Mouse (Mus musculus): ENCODE results near the gene Slc5a5. TPM values are rescaled to one million over a fixed set of nuclear protein-coding genes. Genes with fewer than 3 reads are reported as not detected.

Gene Slc5a5
- polyA plus RNA-seq, 1 experiment from 2014 or later: not detected

DNA sequence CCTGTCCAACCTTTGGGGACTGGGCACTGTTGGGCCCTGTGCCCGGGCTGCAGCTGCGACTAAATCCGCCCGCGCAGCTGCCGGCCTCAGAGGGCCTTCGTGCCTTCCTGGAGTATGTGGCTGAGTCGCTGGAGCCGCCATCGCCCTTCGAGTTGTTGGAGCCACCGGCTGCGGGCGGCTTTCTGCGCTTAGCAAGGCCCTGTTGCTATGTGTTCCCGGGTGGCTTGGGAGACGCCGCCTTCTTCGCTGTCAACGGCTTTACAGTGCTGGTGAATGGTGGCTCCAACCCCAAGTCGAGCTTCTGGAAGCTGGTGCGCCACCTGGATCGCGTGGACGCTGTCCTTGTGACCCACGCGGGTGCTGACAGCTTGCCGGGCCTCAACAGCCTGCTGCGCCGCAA, 20.4 kb upstream of the Slc5a5 start:
- Histone ChIP-seq H3K79me2 (ENCODE audit: inconsistent target) (peaks cover 96% of the 10 kb centered on the region), H3K36me3 (ENCODE audit: inconsistent target) (peaks cover 39% of the 10 kb centered on the region), H3K27ac (no peak overlapping the region), H3K4me3 (ENCODE audit: inconsistent target) (no peak overlapping the region)
- 96% methylated on average over 30 of the region's 30 CpGs for WGBS (ENCODE audit: missing documents)

DNA sequence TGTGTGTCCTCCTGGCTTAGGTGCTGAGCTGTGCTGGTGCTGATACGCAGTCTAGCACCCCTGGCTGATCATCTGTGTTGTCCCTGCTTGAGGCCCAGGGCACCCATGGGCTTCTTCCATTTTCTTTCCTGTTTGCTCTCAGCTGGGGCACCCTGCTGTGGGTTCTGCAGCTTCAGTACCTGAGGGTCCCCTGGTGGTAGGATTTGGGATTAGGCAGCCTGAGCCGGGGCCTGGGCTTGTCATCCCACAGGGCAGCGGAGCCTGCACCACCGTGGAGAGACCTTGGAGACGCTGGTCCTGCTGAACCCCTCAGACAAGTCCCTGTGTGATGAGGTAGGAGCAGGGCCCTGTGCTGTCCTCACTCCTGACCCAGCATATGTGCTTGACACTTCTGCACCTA, 19.0 kb upstream of the Slc5a5 start:
- WGBS (ENCODE audit: missing documents): 90% methylated on average over 5 of the region's 5 CpGs
- Histone ChIP-seq H3K4me3 (ENCODE audit: inconsistent target) (no peak overlapping the region), H3K27ac (peak overlapping the region; percentile 82), H3K79me2 (ENCODE audit: inconsistent target) (peaks cover 96% of the 10 kb centered on the region), H3K36me3 (ENCODE audit: inconsistent target) (peaks cover 25% of the 10 kb centered on the region; the same call in 1 of the 2 replicates)

DNA sequence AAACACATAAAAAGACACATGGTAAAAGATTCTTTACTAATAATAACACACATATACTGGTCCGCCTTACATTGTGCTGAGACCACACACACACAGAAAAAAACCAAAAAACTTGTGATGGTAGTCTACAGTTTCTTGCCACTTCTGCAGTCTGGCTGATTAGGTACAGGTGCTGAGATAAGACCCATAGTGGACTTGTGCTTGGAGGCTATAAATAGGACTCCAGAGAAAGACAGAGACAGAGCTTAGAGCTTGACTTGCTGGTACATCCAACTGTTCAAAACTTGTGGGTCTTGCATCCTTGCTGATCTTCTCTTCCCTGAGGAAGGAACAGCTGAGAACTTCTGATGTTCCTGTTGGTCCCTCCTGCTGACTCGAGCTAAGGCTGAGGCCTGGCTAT, 15.0 kb upstream of the Slc5a5 start:
- 90% methylated on average over 2 of the region's 2 CpGs for WGBS (ENCODE audit: missing documents)
- peaks cover 66% of the 10 kb centered on the region for H3K79me2 ChIP-seq (ENCODE audit: inconsistent target)
- peaks cover 7% of the 10 kb centered on the region; the same call in 1 of the 2 replicates for H3K36me3 ChIP-seq (ENCODE audit: inconsistent target)
- H3K27ac ChIP-seq: no peak overlapping the region
- no peak overlapping the region for H3K4me3 ChIP-seq (ENCODE audit: inconsistent target)

DNA sequence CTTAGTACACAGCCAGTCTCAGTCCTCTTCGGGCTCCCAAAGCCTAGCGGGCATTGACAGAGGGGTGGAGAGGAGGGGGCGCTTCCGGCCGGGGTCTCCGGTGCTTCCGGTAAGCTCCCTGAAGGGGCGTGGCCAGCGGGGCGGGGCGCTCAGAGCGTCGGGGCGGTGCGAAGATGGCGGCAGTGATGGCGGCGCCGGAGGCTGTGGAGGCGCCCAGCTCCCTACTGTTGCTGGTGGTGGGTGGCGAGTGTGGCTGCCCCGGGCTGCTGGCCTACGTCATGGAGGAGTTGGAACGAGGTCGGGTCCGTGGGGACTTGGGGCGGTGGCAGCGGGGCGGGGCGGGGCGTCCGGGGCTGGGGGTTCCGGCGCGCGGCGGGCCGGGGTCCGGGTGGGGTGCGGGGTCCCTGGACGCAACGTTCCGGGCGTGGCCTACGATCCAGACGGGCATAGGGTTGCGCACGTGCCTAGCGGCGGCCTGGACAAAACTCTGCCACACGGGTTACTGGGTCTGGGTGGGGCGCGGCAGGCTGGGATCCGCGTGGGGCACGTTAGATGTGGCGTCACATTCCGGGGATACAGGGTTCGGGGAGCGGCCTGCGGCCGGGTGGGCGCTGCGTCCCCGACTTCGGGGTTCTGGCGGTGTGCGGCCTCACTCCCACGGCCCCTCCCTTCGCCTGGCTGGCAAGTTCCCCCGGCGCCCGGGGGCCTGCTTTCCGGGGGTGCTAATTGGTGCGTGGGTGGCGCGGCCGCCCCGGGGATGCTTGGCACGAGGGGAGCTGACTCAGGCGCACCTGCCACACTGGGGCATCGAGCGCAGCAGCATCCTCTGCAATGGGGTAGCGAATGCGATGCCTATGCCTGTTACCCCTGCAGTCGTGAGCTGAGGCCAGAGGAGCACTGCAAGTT, 13.5 kb upstream of the Slc5a5 start, which contains the start of gene Map1s:
Gene Map1s, plus strand, starts transcription at position 102 of the 906 bp plus-strand sequence.
- under 1% methylated on average over 81 of the region's 86 CpGs for WGBS (ENCODE audit: missing documents)
- Histone ChIP-seq H3K4me3 (ENCODE audit: inconsistent target) (peak within 1 kb of the TSS; percentile 46), H3K79me2 (ENCODE audit: inconsistent target) (peaks cover 51% of the 10 kb centered on the region), H3K27ac (peak within 1 kb of the TSS; percentile 94), H3K36me3 (ENCODE audit: inconsistent target) (no peaks in the 10 kb centered on the region)

DNA sequence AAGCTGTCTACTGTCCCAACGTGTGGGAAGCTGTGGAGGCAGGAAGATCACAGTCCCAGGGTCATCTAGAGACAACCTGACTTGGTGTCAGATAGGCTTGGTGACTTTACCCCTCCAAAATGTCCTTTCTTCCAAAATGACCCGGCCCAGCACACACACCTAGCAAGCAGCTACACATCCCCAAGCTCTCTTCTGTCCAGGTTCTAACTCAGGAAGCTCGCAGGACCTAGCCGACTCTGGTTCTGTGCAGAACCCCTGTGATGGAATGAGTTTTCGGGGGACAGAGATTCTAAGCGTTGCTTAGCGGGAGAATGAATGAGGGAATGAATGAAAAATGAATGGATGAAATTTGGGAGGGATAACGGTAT, 12.9 kb upstream of the Slc5a5 start:
- H3K4me3 ChIP-seq (ENCODE audit: inconsistent target): peak overlapping the region; percentile 46
- H3K27ac ChIP-seq: peak overlapping the region; percentile 94
- no peaks in the 10 kb centered on the region for H3K36me3 ChIP-seq (ENCODE audit: inconsistent target)
- H3K79me2 ChIP-seq (ENCODE audit: inconsistent target): peaks cover 45% of the 10 kb centered on the region
- 5% methylated on average over 8 of the region's 8 CpGs for WGBS (ENCODE audit: missing documents)

DNA sequence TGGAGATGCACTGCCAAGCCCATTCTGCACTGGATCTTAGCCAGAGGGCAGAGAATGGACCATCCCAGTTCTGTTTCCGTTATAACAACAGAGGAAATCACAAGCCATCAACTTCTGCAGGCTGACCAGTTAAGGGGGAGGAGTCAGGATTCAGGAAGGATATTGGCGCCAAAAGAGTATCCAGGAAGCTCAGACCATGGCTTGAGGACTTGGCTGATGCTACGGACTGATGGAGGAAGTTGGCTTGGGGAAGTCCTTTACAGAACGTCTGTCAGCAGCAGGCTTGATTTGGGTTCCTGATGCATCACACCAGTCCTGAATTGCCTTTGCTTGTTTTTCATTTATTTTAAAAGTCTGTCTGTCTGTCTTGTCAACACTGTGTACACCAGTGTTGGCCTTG, 12.0 kb upstream of the Slc5a5 start:
- H3K79me2 ChIP-seq (ENCODE audit: inconsistent target): peaks cover 39% of the 10 kb centered on the region
- H3K4me3 ChIP-seq (ENCODE audit: inconsistent target): no peak overlapping the region
- H3K27ac ChIP-seq: peak overlapping the region; percentile 94
- H3K36me3 ChIP-seq (ENCODE audit: inconsistent target): no peaks in the 10 kb centered on the region
- 2% methylated on average over 4 of the region's 4 CpGs for WGBS (ENCODE audit: missing documents)

DNA sequence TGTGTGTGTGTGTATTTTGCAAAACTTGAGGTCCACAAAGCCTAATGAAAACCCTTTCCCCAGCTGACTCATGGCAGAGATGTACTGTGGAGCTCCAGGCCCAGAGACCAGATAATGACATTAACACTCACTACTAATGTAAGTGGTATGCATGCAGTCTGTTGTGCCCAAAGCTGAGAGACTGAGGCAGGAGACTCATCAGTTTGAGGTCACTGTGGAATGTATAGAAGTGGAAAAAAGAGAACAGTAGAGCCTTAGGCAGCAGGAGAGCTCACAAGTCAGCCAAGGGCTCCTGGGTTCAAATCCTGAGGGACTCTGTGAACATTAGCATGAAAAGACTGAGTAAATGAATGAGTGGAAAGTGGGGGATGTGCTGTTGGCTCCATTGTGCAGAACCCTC, 11.0 kb upstream of the Slc5a5 start:
- Histone ChIP-seq H3K36me3 (ENCODE audit: inconsistent target) (no peaks in the 10 kb centered on the region), H3K27ac (peak overlapping the region; percentile 94), H3K79me2 (ENCODE audit: inconsistent target) (peaks cover 30% of the 10 kb centered on the region), H3K4me3 (ENCODE audit: inconsistent target) (no peak overlapping the region)

DNA sequence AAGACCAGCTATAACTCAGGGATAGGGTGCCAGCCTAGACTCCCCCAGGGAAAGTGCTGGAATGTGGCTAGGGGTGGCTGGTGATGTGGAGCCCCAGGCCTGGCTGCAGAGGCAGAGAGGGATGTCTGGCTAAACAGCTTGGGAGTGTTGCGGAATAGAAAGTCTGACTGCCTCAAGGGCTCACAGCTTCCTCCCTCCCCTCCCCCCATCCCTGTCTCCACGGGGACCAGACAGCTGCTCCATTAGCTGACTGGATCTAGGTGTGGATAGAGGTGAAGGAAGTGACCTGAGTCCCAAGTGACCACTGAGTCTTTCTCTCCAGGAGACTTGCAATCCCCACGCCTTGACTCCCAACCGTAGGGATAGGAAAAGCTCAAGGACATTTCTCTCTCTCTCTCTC, 10.6 kb upstream of the Slc5a5 start:
- peak overlapping the region; percentile 94; the same call in 1 of the 2 replicates for H3K27ac ChIP-seq
- WGBS (ENCODE audit: missing documents): 60% methylated on average over 4 of the region's 4 CpGs

DNA sequence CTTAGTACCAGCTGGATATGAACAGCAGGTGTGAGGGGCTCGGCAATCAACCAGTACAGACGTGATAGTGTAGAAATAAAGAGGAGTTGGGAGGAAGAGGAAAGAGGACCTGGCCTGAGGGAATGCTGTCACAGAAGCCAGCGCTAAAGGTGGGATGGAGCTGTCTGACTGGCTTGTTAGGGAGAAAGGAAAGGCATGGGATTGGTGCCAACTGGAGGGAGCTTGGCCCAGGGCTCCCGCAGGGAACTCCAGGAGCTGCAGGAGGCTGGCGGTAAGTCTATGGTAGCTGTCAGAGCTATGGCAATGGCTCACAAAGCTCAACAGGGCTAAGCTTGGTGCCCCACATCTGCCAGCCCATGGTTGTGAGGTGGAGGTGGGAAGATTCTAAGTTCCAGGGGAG, 9.7 kb upstream of the Slc5a5 start:
- H3K4me3 ChIP-seq (ENCODE audit: inconsistent target): no peak overlapping the region
- 80% methylated on average over 5 of the region's 5 CpGs for WGBS (ENCODE audit: missing documents)
- H3K79me2 ChIP-seq (ENCODE audit: inconsistent target): peaks cover 16% of the 10 kb centered on the region
- H3K27ac ChIP-seq: no peak overlapping the region
- H3K36me3 ChIP-seq (ENCODE audit: inconsistent target): no peaks in the 10 kb centered on the region

More for the DNA sequence above, 10.6 kb upstream of the Slc5a5 start:
- H3K36me3 ChIP-seq (ENCODE audit: inconsistent target): no peaks in the 10 kb centered on the region
- H3K79me2 ChIP-seq (ENCODE audit: inconsistent target): peaks cover 25% of the 10 kb centered on the region
- H3K4me3 ChIP-seq (ENCODE audit: inconsistent target): no peak overlapping the region

DNA sequence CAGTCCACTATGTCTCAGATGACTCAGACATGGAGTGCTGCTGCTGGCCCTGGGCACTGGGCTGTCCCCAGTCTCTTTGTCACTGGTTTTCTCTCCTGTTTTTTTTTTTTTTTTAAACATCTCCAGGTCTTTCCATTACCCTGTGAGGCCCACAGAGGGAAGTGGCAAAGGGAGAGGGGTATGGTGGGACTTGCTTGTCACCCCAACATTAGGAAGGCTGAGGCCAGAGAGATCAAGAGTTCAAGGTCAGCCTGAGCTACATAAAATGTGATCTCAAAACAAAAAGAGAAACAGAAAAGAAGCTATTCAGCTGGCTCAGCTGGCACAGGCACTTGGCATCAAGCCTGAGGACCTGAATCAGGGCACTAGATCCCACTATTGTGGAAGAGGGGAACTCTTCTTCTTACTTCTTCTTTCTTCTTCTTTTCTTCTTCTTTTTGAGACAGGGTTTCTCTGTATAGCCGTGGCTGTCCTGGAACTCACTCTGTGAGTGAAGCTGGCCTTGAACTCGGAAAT, 8.4 kb upstream of the Slc5a5 start:
- WGBS (ENCODE audit: missing documents): 62% methylated on average over 2 of the region's 2 CpGs
- no peaks in the 10 kb centered on the region for H3K36me3 ChIP-seq (ENCODE audit: inconsistent target)
- H3K4me3 ChIP-seq (ENCODE audit: inconsistent target): no peak overlapping the region
- H3K27ac ChIP-seq: peak overlapping the region; percentile 36
- peaks cover 16% of the 10 kb centered on the region for H3K79me2 ChIP-seq (ENCODE audit: inconsistent target)

DNA sequence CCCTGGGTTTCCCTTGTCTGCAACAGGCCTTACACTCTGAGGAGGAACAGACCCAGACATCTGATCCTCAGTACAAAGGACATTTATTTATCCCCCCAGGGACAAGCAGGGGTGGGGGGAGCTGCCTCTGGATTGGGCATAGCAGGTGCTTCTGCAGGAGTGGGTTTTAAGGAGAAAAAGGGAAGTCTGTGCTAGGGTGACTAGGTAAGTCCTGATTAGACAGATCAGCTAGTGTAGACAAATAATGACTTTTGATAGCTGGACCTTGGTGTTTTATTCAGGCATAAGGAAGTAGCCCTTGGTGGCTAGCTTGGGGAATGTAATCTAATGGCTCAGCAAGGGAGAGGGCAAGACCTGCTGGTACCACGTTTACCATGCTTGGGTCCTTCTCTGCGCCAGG, 6.7 kb upstream of the Slc5a5 start:
- Histone ChIP-seq H3K36me3 (ENCODE audit: inconsistent target) (peaks cover 15% of the 10 kb centered on the region), H3K27ac (no peak overlapping the region), H3K79me2 (ENCODE audit: inconsistent target) (peaks cover 15% of the 10 kb centered on the region), H3K4me3 (ENCODE audit: inconsistent target) (no peak overlapping the region)
- WGBS (ENCODE audit: missing documents): 88% methylated on average over 2 of the region's 2 CpGs

DNA sequence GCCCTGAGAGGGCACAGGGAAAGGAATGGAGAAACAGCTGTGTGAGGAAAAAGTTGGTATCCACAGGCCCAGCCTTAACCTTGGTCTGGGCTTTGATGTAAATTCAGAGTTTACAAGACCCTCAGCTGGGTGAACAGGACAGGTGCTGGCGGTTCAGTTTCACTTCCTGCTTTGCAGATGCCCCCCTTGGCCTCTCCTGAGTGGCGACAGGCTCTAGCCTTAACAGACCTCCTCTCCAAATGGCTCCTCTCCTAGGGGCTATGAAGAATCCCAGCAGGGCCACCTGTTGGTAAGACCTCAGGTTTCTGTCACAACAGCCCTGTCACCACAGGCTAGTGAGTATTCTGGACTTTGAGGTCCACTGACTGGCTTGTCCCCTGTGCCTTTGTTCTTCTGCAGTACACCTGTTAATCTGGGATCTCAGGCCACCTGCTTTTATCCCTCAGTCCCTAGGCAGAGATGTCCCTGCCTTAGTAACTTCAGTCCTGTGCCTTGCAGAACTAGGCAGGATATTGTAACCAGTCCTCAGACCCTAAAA, 6.2 kb upstream of the Slc5a5 start:
- no peak overlapping the region for H3K27ac ChIP-seq
- H3K36me3 ChIP-seq (ENCODE audit: inconsistent target): peaks cover 20% of the 10 kb centered on the region
- peaks cover 15% of the 10 kb centered on the region for H3K79me2 ChIP-seq (ENCODE audit: inconsistent target)
- no peak overlapping the region for H3K4me3 ChIP-seq (ENCODE audit: inconsistent target)
- 44% methylated on average over 2 of the region's 2 CpGs for WGBS (ENCODE audit: missing documents)

DNA sequence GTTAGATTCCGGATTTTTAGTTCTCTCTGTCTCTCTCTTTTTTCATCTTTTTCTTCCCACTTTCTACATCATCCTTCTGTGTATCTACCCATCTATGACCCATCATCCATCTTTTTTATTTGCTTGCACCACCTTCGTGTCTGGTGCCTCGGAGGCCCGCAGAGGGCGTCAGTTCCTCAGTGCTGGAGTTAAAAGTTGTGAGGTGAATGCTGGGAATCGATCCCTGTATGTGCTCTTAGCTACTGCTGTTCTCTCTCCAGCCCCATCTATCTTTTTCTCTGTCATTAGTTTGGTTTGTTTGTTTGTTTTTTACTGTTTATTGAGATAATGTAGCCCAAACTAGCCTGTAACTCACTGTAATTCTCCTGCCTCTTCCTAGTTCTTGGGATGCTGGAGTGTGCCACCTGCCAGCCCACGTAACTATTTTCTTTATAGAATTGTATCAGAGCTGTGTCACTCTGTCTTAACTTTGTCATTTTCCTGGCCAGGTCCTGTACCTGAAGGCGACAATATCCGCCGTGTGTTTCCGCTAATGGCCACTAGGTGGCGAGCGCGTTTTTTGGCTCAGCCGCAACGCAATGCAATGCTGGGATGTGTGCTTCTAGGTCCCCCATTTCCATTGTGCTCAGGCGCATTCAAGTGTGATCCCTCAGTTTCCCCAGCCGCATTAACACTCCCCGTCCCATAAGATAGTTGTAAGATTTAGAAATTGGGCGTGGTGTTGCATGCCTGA, 5.3 kb upstream of the Slc5a5 start:
- peaks cover 15% of the 10 kb centered on the region for H3K79me2 ChIP-seq (ENCODE audit: inconsistent target)
- under 1% methylated on average over 20 of the region's 20 CpGs for WGBS (ENCODE audit: missing documents)
- H3K4me3 ChIP-seq (ENCODE audit: inconsistent target): peak overlapping the region; percentile 90
- H3K36me3 ChIP-seq (ENCODE audit: inconsistent target): peaks cover 20% of the 10 kb centered on the region
- peak overlapping the region; percentile 70 for H3K27ac ChIP-seq

DNA sequence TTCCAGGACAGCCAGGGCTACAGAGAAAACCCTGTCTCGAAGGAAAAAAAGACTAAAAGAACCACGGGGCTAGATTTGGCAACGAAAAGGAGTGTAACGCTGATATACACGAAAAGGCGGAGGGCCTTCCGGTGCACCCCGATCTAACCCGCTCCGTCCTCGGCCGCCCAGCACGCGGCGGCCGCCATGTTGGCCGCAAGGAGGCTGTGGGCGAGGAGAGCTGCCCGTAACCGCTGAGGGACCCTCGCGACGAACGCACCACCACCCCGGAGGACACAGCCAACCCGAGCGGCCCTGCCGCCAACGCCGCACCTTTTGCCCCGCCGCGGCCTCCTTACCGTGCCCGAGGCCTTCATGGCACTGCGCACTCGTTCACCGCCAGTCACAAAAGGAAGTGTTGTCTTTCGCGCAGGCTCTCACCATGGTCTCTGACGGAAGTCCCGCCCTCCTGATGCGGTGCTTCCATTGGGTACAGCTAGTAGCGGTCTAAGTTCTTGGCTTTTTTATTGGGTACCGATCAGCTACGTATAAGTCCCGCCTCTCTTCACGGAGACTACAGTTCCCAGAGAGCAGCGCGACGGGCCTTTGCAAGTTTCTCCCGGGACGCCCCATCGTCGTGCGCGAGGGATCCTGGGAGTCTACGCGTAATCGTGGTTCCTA, 4.6 kb upstream of the Slc5a5 start, which contains the start of gene Rpl18a:
Gene Rpl18a, minus strand, starts transcription at position 392 of the 660 bp plus-strand sequence.
- H3K4me3 ChIP-seq (ENCODE audit: inconsistent target): peak within 1 kb of the TSS; percentile 90
- peak within 1 kb of the TSS; percentile 70 for H3K27ac ChIP-seq
- WGBS (ENCODE audit: missing documents): under 1% methylated on average over 41 of the region's 60 CpGs
- H3K79me2 ChIP-seq (ENCODE audit: inconsistent target): peaks cover 15% of the 10 kb centered on the region
- H3K36me3 ChIP-seq (ENCODE audit: inconsistent target): peaks cover 20% of the 10 kb centered on the region

All from macrophage (primary cell).